Mouse (Mus musculus) lung, adult 2 months (tissue): ENCODE measurements at regions not wholly inside any gene's neighbourhood (a gene's known extent, or its start where the extent isn't known, plus 50 kb on each side); places are given as distances from the start of the nearest gene placed in this dataset.

Experiments
- CTCF ChIP-seq: fragments of 200-500 bp; IDR thresholded peaks from 2 replicates; pipeline ENCODE4 v1.5.1; 2011; ENCODE audit warnings: mild to moderate bottlenecking, low read length, control low read depth; ENCODE audit not compliant: insufficient read depth
- POLR2A ChIP-seq: fragments of 200-500 bp; IDR thresholded peaks from 2 replicates; pipeline ENCODE4 v1.6.1; 2011; ENCODE audit warnings: low read depth, mild to moderate bottlenecking, control low read depth, low read length, borderline replicate concordance; ENCODE audit errors: extremely low read depth

- no peak for TF ChIP-seq POLR2A
- no peak for TF ChIP-seq CTCF
Measured at GRCm38 (mm10) chrX:162268918-162269317, 109.4 kb upstream of the Nhs start.
